Mouse (Mus musculus) layer of hippocampus, adult 2 months (tissue): ENCODE measurements around the gene Pgls. TPM values are rescaled to one million over a fixed set of nuclear protein-coding genes. Genes with fewer than 3 reads are reported as not detected.
A peak's percentile ranks its signal among the peaks of the same experiment; 100 is the strongest.

Source experiments
- DNase-seq, 2 experiments: peaks; one replicate each; pipeline ENCODE4 v3.0.0; 2022; ENCODE audit warnings: low spot score in 2 of 2
- H3K27ac ChIP-seq: fragments of 200-600 bp; 2 replicates; pipeline ENCODE4 v1.8.1; 2022
- H3K4me3 ChIP-seq: fragments of 200-600 bp; 2 replicates; pipeline ENCODE4 v1.8.1; 2022; ENCODE audit warnings: mild to moderate bottlenecking
- CTCF ChIP-seq: fragments of 200-600 bp; conservative IDR thresholded peaks from 2 replicates; pipeline ENCODE4 v1.8.1; 2022; ENCODE audit warnings: antibody characterized with exemption, mild to moderate bottlenecking, moderate library complexity
- total RNA-seq, 2 experiments: library from RNA; stranded (reverse); gene quantifications; 2 replicates each; pipeline ENCODE4 v1.2.3; 2021

The Pgls gene
- total RNA-seq, 2 experiments from 2014 or later, result 27.5 to 34.4 TPM

GRCm38 (mm10) chr8:71625088-71625487, 33.1 kb downstream of the Pgls start:
- H3K27ac ChIP-seq, result peak overlapping the region; percentile 51
- no peak overlapping the region for H3K4me3 ChIP-seq
- no peak for DNase-seq
- TF ChIP-seq CTCF, result no peak

GRCm38 (mm10) chr8:71626753-71627152, 34.8 kb downstream of the Pgls start:
- no peak for TF ChIP-seq CTCF
- Histone ChIP-seq H3K4me3 (no peak overlapping the region), H3K27ac (peak overlapping the region; percentile 52; the same call in 1 of the 2 replicates)
- no peak for DNase-seq

- no peak for DNase-seq
- Histone ChIP-seq H3K27ac (peak overlapping the region; percentile 52; the same call in 1 of the 2 replicates), H3K4me3 (no peak overlapping the region)
- TF ChIP-seq CTCF, result 0 out of 2 replicates have a peak, but pooled peaks have one; percentile 8
Observed at GRCm38 (mm10) chr8:71627265-71628099, 35.5 kb downstream of the Pgls start.

GRCm38 (mm10) chr8:71628396-71629095, 36.6 kb downstream of the Pgls start:
- TF ChIP-seq CTCF, result no peak
- Histone ChIP-seq H3K4me3 (peak overlapping the region; percentile 58), H3K27ac (peak overlapping the region; percentile 52)
- DNase-seq, result no peak

- peak; percentile 71 for TF ChIP-seq CTCF
- peak; percentile 88 to 90 for DNase-seq
- H3K4me3 ChIP-seq, result peak overlapping the region; percentile 58
- peak overlapping the region; percentile 52 for H3K27ac ChIP-seq
Observed at GRCm38 (mm10) chr8:71629096-71629697, 37.2 kb downstream of the Pgls start.

- Histone ChIP-seq H3K4me3 (peak overlapping the region; percentile 58), H3K27ac (no peak overlapping the region)
- DNase-seq, result no peak
- TF ChIP-seq CTCF, result no peak
Observed at GRCm38 (mm10) chr8:71629781-71630212, 37.8 kb downstream of the Pgls start.

GRCm38 (mm10) chr8:71630761-71631160, 38.8 kb downstream of the Pgls start:
- DNase-seq, result no peak
- no peak for TF ChIP-seq CTCF
- Histone ChIP-seq H3K27ac (no peak overlapping the region), H3K4me3 (no peak overlapping the region)

GRCm38 (mm10) chr8:71631897-71632296, 39.9 kb downstream of the Pgls start:
- H3K27ac ChIP-seq, result no peak overlapping the region
- DNase-seq, result no peak
- TF ChIP-seq CTCF, result no peak
- H3K4me3 ChIP-seq, result no peak overlapping the region

GRCm38 (mm10) chr8:71633164-71633563, 41.2 kb downstream of the Pgls start:
- no peak for DNase-seq
- no peak overlapping the region for H3K27ac ChIP-seq
- TF ChIP-seq CTCF, result peak; percentile 64
- no peak overlapping the region for H3K4me3 ChIP-seq

- Histone ChIP-seq H3K27ac (no peak overlapping the region), H3K4me3 (no peak overlapping the region)
- no peak for DNase-seq
- TF ChIP-seq CTCF, result no peak
Observed at GRCm38 (mm10) chr8:71633981-71634667, 42.1 kb downstream of the Pgls start.

GRCm38 (mm10) chr8:71637149-71638095, 45.4 kb downstream of the Pgls start:
- DNase-seq, result no peak
- no peak overlapping the region for H3K4me3 ChIP-seq
- H3K27ac ChIP-seq, result no peak overlapping the region
- no peak for TF ChIP-seq CTCF
